Mouse (Mus musculus): ENCODE data around the gene Aimp2. TPM values are rescaled to one million over a fixed set of nuclear protein-coding genes. Genes with fewer than 3 reads are reported as not detected.

Gene Aimp2
- total and polyA plus RNA-seq, 3 experiments, result 134 to 142 TPM; not detected in 1

DNA sequence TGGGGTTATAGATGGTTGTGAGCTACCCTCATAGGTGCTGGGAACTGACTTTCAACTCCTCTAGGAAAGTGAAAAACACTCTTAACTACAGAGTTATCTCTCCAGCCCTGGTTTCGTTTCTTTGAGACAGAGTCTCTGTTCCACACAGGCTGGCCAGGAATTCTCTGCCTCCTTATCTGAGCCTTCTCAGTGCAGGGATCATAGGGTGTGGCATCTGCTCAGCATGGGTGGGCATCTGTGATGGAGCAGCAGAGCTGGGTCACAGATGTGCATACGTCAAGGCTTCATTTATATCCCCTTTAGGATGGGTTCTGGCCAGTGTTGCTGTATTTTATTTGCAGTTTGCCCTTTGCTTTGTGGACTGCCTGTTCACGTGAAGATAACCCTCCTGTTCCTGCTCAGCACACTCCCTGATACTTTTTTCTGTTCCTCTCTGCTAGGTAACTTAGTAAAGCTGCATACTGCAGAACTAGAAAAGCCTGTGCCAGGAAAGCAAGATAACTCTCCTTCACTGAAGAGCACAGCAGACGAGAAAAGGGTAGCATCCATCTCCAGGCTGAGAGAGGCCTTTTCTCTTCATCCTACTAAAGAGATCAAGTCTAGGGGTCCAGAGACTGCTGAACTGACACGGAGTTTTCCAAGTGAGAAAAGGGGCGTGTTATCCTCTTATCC, 15.3 kb upstream of the Aimp2 start:
- H3K4me1 ChIP-seq (ENCODE audit: control insufficient read depth in 1 of 2, insufficient read depth in 2 of 2, low read length in 2 of 2), result no peaks in the 10 kb centered on the region
- no peak overlapping the region for H3K9ac ChIP-seq (ENCODE audit: control insufficient read depth, low read depth, low read length, poor library complexity, severe bottlenecking)
- H3K4me3 ChIP-seq (ENCODE audit: control insufficient read depth in 1 of 2, insufficient read depth in 1 of 2, low read depth in 2 of 2, low read length in 2 of 2), result no peak overlapping the region
- H3K9me3 ChIP-seq (replicated peaks; ENCODE audit: insufficient read depth, low read length), result no peaks in the 10 kb centered on the region
- peaks cover 0 to 7% of the 10 kb centered on the region in 2 experiments; a peak in 2 of 4 replicates for H3K36me3 ChIP-seq (ENCODE audit: control insufficient read depth in 1 of 2, insufficient read depth in 2 of 2, low read length in 2 of 2)
- H3K27me3 ChIP-seq (ENCODE audit: control insufficient read depth in 1 of 2, insufficient read depth in 2 of 2, low read length in 2 of 2), result no peaks in the 10 kb centered on the region
- H3K27ac ChIP-seq (ENCODE audit: control insufficient read depth, low read depth, low read length), result no peak overlapping the region
- TF ChIP-seq KAT2A (conservative IDR thresholded peaks at IDR 0.05; ENCODE audit: low read depth, low read length) (no peak), USF1 (IDR thresholded peaks at IDR 0.05; ENCODE audit: low read depth, low read length) (no peak), EP300 (IDR thresholded peaks at IDR 0.05; ENCODE audit: low read depth in 1 of 2, low read length in 2 of 2) (no peak), CHD1 (IDR thresholded peaks at IDR 0.05; ENCODE audit: low read depth, low read length) (no peak), ZKSCAN1 (IDR thresholded peaks at IDR 0.05; ENCODE audit: low read depth, low read length) (no peak), MXI1 (IDR thresholded peaks at IDR 0.05; ENCODE audit: low read depth, low read length) (no peak)
- DNase-seq (ENCODE audit: low read depth, low spot score), result no peak
- H3K79me2 ChIP-seq (ENCODE audit: control insufficient read depth, insufficient read depth, low read length, poor library complexity), result no peaks in the 10 kb centered on the region

DNA sequence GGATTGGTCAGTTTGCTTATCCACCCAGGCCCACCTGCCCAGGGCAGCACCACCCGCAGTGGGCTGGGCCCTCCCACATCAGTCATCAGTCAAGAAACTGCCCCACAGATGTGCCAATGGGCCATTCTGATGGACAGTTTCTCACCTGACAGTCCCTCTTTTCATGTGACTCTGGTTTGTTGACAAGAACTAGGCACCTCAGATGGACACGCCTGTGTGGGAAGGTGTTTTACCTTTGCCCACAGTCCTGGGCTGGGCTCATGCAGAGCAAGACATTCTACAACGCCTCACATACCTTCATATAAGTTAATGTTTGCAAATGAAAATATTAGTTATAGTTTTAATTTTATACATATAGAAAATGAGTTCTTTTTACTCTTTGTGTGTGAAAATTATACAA, 8.5 kb upstream of the Aimp2 start:
- Histone ChIP-seq H3K27me3 (ENCODE audit: control insufficient read depth in 1 of 2, insufficient read depth in 2 of 2, low read length in 2 of 2) (no peaks in the 10 kb centered on the region), H3K4me3 (ENCODE audit: control insufficient read depth in 1 of 2, insufficient read depth in 1 of 2, low read depth in 2 of 2, low read length in 2 of 2) (no peak overlapping the region), H3K9ac (ENCODE audit: control insufficient read depth, low read depth, low read length, poor library complexity, severe bottlenecking) (no peak overlapping the region), H3K9me3 (replicated peaks; ENCODE audit: insufficient read depth, low read length) (no peaks in the 10 kb centered on the region), H3K4me1 (ENCODE audit: control insufficient read depth in 1 of 2, insufficient read depth in 2 of 2, low read length in 2 of 2) (no peaks in the 10 kb centered on the region), H3K79me2 (ENCODE audit: control insufficient read depth, insufficient read depth, low read length, poor library complexity) (no peaks in the 10 kb centered on the region; the same call in 1 of the 2 replicates), H3K36me3 (ENCODE audit: control insufficient read depth in 1 of 2, insufficient read depth in 2 of 2, low read length in 2 of 2) (peaks cover 0 to 12% of the 10 kb centered on the region in 2 experiments; a peak in 2 of 4 replicates), H3K27ac (ENCODE audit: control insufficient read depth, low read depth, low read length) (no peak overlapping the region)
- TF ChIP-seq NRF1 (IDR thresholded peaks at IDR 0.05; ENCODE audit: insufficient read depth, low read depth, low read length, poor library complexity, severe bottlenecking) (no peak), BHLHE40 (IDR thresholded peaks at IDR 0.05; ENCODE audit: borderline replicate concordance, low read depth, low read length) (no peak), MAZ (IDR thresholded peaks at IDR 0.05; ENCODE audit: low read depth, low read length) (no peak), ZKSCAN1 (IDR thresholded peaks at IDR 0.05; ENCODE audit: low read depth, low read length) (no peak), ELF1 (IDR thresholded peaks at IDR 0.05; ENCODE audit: low read depth, low read length) (no peak), ETS1 (IDR thresholded peaks at IDR 0.05; ENCODE audit: low read depth, low read length) (no peak), ZMIZ1 (IDR thresholded peaks at IDR 0.05; ENCODE audit: low read depth, low read length) (no peak), MAX (IDR thresholded peaks at IDR 0.05; ENCODE audit: low read length) (no peak)
- no peak for DNase-seq (ENCODE audit: low read depth, low spot score)

DNA sequence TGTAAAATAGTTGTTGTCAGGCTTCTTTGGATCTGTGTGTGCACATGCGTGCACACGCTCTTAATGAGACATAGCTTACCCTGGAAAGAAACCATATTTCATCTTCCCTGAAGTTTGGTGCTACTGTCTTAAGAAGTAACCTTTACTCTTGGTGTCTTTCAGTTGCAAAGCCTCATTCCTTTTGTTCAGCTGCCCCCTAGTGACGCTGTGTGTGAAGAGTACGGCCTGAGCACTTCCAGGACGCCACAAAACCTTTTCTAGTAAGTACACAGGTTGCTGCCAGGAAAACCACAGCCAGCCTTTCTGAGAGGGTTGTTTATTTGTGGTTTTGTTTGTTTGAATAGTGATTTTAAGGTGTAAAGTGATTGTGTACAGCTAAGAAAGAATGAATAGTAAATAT, 7.8 kb upstream of the Aimp2 start:
- DNase-seq (ENCODE audit: low read depth, low spot score), result peak; percentile 68
- Histone ChIP-seq H3K79me2 (ENCODE audit: control insufficient read depth, insufficient read depth, low read length, poor library complexity) (no peaks in the 10 kb centered on the region; the same call in 1 of the 2 replicates), H3K4me1 (ENCODE audit: control insufficient read depth in 1 of 2, insufficient read depth in 2 of 2, low read length in 2 of 2) (no peaks in the 10 kb centered on the region), H3K9me3 (replicated peaks; ENCODE audit: insufficient read depth, low read length) (no peaks in the 10 kb centered on the region), H3K9ac (ENCODE audit: control insufficient read depth, low read depth, low read length, poor library complexity, severe bottlenecking) (no peak overlapping the region), H3K27me3 (ENCODE audit: control insufficient read depth in 1 of 2, insufficient read depth in 2 of 2, low read length in 2 of 2) (no peaks in the 10 kb centered on the region), H3K27ac (ENCODE audit: control insufficient read depth, low read depth, low read length) (no peak overlapping the region), H3K4me3 (ENCODE audit: control insufficient read depth in 1 of 2, insufficient read depth in 1 of 2, low read depth in 2 of 2, low read length in 2 of 2) (no peak overlapping the region), H3K36me3 (ENCODE audit: control insufficient read depth in 1 of 2, insufficient read depth in 2 of 2, low read length in 2 of 2) (peaks cover 0 to 12% of the 10 kb centered on the region in 2 experiments; a peak in 2 of 4 replicates)
- peak; percentile 44 to 78 (median 64); a peak in 5 of 6 replicates for TF ChIP-seq CTCF (IDR thresholded peaks at IDR 0.05 in 2 of 3, conservative IDR thresholded peaks at IDR 0.05 in 1 of 3; ENCODE audit: control insufficient read depth in 1 of 3, insufficient read depth in 1 of 3, low read depth in 2 of 3, low read length in 3 of 3, poor library complexity in 1 of 3, severe bottlenecking in 1 of 3)
- no peak for TF ChIP-seq KAT2A (conservative IDR thresholded peaks at IDR 0.05; ENCODE audit: low read depth, low read length)
- peak; percentile 65 for TF ChIP-seq ZC3H11A (IDR thresholded peaks at IDR 0.05; ENCODE audit: low read depth, low read length)
- peak; percentile 74 for TF ChIP-seq RAD21 (IDR thresholded peaks at IDR 0.05; ENCODE audit: low read depth, low read length)
- no peak for TF ChIP-seq POLR2A (IDR thresholded peaks at IDR 0.05; ENCODE audit: control insufficient read depth in 1 of 2, insufficient read depth in 1 of 2, low read depth in 1 of 2, low read length in 2 of 2, poor library complexity in 1 of 2)
- no peak for TF ChIP-seq GABPA (IDR thresholded peaks at IDR 0.05; ENCODE audit: low read depth, low read length)
- TF ChIP-seq SMC3 (IDR thresholded peaks at IDR 0.05; ENCODE audit: low read depth, low read length), result peak; percentile 70
- no peak for TF ChIP-seq EP300 (IDR thresholded peaks at IDR 0.05; ENCODE audit: low read depth in 1 of 2, low read length in 2 of 2)
- TF ChIP-seq UBTF (IDR thresholded peaks at IDR 0.05; ENCODE audit: borderline replicate concordance, insufficient read depth, low read depth, low read length), result no peak
- TF ChIP-seq USF2 (IDR thresholded peaks at IDR 0.05; ENCODE audit: borderline replicate concordance in 1 of 2, insufficient read depth in 1 of 2, low read depth in 1 of 2, low read length in 2 of 2), result no peak
- TF ChIP-seq TAL1 (IDR thresholded peaks at IDR 0.05; ENCODE audit: low read length), result no peak
- no peak for TF ChIP-seq JUND (IDR thresholded peaks at IDR 0.05; ENCODE audit: low read depth, low read length)
- no peak for TF ChIP-seq NELFE (IDR thresholded peaks at IDR 0.05; ENCODE audit: low read depth, low read length)
